Mouse (Mus musculus): Measurements from ENCODE around the gene Rimbp3.
"Not testable (repeated sequence)": the region's sequence is repeated elsewhere in the genome, so short reads cannot be mapped to it uniquely, and the experiment has no call there.

The Rimbp3 gene

GRCm38 (mm10) chr16:17208389-17209361, at the start of gene Rimbp3:
TSS of gene Rimbp3 (plus strand) at chr16:17208603.
- in situ Hi-C loops (cut with MboI, MseI), result loop anchor here (5.0 kb wide), 1 partner anchor 64 kb away; no protein-coding TSS in a partner anchor

- in situ Hi-C loops (cut with MboI, MseI), result not testable (repeated sequence)
These were observed 42.9 kb upstream of the Rimbp3 start for GRCm38 (mm10) chr16:17165478-17165877.

- in situ Hi-C loops (cut with MboI, MseI), result no loop called here
These were observed 41.2 kb upstream of the Rimbp3 start for GRCm38 (mm10) chr16:17167179-17167578.

GRCm38 (mm10) chr16:17168049-17168448, 40.4 kb upstream of the Rimbp3 start:
- in situ Hi-C loops (cut with MboI, MseI), result no loop called here

- in situ Hi-C loops (cut with MboI, MseI), result no loop called here
These were observed 32.6 kb upstream of the Rimbp3 start for GRCm38 (mm10) chr16:17175765-17176164.

- in situ Hi-C loops (cut with MboI, MseI), result no loop called here
These were observed 30.7 kb upstream of the Rimbp3 start for GRCm38 (mm10) chr16:17177623-17178170.

- in situ Hi-C loops (cut with MboI, MseI), result no loop called here
These were observed 28.7 kb upstream of the Rimbp3 start for GRCm38 (mm10) chr16:17179706-17180105.

GRCm38 (mm10) chr16:17181382-17181781, 27.0 kb upstream of the Rimbp3 start:
- in situ Hi-C loops (cut with MboI, MseI), result no loop called here

GRCm38 (mm10) chr16:17182136-17182535, 26.3 kb upstream of the Rimbp3 start:
- in situ Hi-C loops (cut with MboI, MseI), result no loop called here

GRCm38 (mm10) chr16:17183003-17183402, 25.4 kb upstream of the Rimbp3 start:
- in situ Hi-C loops (cut with MboI, MseI), result no loop called here

GRCm38 (mm10) chr16:17185475-17185874, 22.9 kb upstream of the Rimbp3 start:
- in situ Hi-C loops (cut with MboI, MseI), result no loop called here

GRCm38 (mm10) chr16:17193823-17194222, 14.6 kb upstream of the Rimbp3 start:
- in situ Hi-C loops (cut with MboI, MseI), result no loop called here

- in situ Hi-C loops (cut with MboI, MseI), result loop anchor here (5.0 kb wide), 1 partner anchor 68 kb away; the partner anchor contains the start of gene Sdf2l1
These were observed 8.1 kb upstream of the Rimbp3 start for GRCm38 (mm10) chr16:17200121-17200952.

- in situ Hi-C loops (cut with MboI, MseI), result loop anchor here (5.0 kb wide), 1 partner anchor 69 kb away; the partner anchor contains the start of gene Sdf2l1
These were observed 7.3 kb upstream of the Rimbp3 start for GRCm38 (mm10) chr16:17200953-17201707.

GRCm38 (mm10) chr16:17201977-17202376, 6.4 kb upstream of the Rimbp3 start:
- in situ Hi-C loops (cut with MboI, MseI), result loop anchor here (5.0 kb wide), 1 partner anchor 70 kb away; the partner anchor contains the start of gene Sdf2l1

GRCm38 (mm10) chr16:17202549-17202948, 5.9 kb upstream of the Rimbp3 start, which contains the start of gene Ube2l3:
TSS of gene Ube2l3 (minus strand) at chr16:17202649.
- in situ Hi-C loops (cut with MboI, MseI), result loop anchor here (5.0 kb wide), 1 partner anchor 70 kb away; the partner anchor contains the start of gene Sdf2l1

- in situ Hi-C loops (cut with MboI, MseI), result loop anchor here (5.0 kb wide), 2 partner anchors 67 to 73 kb away; partner anchors contain the start of gene Sdf2l1
These were observed 3.4 kb upstream of the Rimbp3 start for GRCm38 (mm10) chr16:17204990-17205389.

- in situ Hi-C loops (cut with MboI, MseI), result loop anchor here (5.0 kb wide), 1 partner anchor 63 kb away; no protein-coding TSS in a partner anchor
These were observed 1.1 kb downstream of the Rimbp3 start for GRCm38 (mm10) chr16:17209404-17209960.

- in situ Hi-C loops (cut with MboI, MseI), result loop anchor here (5.0 kb wide), 1 partner anchor 62 kb away; no protein-coding TSS in a partner anchor
These were observed 1.8 kb downstream of the Rimbp3 start for GRCm38 (mm10) chr16:17209981-17210838.
